Mouse (Mus musculus) fibroblast of lung, adult 2 months (primary cell): ENCODE measurements around the gene Nrxn3.

Experiments used
- DNase-seq: peaks from one replicate; pipeline ENCODE4 v3.0.0-alpha.2; 2011; ENCODE audit warnings: low read depth

Gene Nrxn3

DNA sequence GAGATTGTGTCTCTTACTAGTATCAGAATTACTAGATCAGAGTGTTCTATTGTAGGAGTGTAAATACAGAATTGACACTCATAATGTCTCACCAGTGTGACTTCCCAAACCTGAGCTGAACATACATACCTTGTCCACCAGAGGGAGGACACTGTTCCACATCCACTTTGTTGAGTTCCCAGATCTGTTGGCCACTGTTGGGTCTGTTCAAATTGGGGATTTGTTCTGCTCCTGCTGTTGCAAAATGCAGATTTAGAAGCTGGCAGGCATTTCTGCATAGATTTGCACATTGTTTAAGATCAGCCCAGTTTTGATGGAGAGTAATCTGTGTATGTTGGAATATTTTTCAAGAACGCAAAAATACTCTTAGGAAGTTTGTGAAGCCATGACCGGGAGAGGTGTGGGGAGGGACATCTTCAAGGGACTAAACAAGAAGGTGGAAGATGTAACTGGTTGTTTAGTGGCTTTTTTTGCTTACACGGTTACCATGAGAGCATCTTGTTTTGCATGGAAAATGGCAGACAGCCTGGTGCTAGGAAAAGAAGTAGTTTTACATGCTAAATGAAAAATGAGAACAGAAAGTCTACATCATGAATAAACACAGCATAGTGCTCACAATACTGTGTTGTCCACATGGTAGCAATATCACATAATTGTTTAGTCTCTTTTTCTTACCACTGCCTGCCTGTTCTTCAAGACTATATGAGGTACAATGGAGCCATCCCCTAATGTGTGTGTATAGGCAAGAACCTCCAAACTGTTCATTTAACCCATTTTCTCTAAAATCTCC, 609.0 kb downstream of the Nrxn3 start:
- no peak for DNase-seq

DNA sequence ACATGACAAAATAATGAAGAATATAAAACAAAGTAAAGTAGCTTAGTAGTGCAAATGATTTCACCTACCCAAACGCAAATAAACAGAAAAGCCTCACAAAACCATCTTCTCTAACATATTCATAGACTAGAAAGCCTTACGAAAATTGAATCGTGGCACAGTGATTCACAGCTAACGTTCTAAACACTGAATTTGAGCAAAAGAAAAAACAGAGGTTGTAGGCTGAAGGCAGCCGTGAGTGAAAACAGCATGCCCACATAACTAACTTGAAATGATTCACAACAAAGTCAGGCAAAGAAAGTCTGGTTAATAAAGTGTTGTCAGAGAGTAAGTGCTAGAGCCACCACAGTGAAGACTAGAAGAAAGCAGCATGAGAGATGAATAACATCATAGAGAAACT, 610.8 kb downstream of the Nrxn3 start:
- no peak for DNase-seq

GRCm38 (mm10) chr12:89364850-89365249, 642.2 kb downstream of the Nrxn3 start:
- no peak for DNase-seq

- no peak for DNase-seq
Observed at GRCm38 (mm10) chr12:89369939-89370338, 647.3 kb downstream of the Nrxn3 start.

- no peak for DNase-seq
Observed at GRCm38 (mm10) chr12:89376600-89376999, 653.9 kb downstream of the Nrxn3 start.

DNA sequence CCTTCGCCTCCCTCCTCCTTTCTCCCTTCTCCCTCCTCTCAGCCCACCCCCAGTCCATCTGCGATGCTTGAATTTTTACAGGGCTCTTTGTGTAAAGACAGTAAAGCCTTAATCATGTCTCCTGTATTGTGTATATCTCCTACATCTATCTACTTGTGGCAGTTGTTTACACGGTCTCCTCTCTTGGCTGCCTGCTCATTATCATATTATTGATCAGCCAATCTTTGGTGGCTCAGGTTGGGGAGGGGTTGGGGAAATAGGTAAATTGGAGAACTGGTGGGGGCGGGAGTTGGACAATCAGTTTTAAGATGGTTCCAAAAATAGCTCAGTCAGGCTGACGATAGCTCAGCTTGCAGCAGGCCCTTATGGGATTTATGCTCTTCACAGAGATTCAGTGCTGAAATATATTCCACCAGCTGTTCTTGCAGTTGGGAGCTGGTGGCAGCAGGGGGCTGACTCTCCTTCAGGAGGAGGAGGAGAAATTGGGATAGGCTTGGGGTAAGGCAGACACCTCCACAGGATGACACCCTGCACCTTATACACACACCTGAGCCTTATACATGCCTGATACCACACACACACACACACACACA, 654.5 kb downstream of the Nrxn3 start:
- DNase-seq, result no peak

- DNase-seq, result no peak
Observed at GRCm38 (mm10) chr12:89377687-89378086, 655.0 kb downstream of the Nrxn3 start.

GRCm38 (mm10) chr12:89383254-89383653, 660.6 kb downstream of the Nrxn3 start:
- no peak for DNase-seq

- DNase-seq, result no peak
Observed at GRCm38 (mm10) chr12:89395121-89395792, 672.6 kb downstream of the Nrxn3 start.

DNA sequence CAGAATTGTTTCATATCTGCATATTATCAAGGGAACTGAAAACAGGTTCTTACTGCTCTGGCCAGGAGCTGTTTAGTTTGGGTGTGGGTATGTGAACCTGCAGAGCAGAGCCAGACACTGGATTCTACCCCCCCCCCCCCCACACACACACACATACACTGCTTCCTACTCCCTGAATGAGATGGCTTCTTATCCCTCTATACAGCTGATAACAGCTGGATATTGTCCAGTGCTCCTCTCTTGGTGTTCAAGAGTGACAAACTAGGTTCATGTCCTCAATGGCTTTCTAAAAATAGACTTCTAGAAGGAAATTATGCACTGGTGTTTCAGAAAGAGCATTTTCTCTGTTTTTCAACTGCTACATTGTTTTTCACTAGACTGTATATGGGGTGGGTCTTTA, 713.8 kb downstream of the Nrxn3 start:
- no peak for DNase-seq

DNA sequence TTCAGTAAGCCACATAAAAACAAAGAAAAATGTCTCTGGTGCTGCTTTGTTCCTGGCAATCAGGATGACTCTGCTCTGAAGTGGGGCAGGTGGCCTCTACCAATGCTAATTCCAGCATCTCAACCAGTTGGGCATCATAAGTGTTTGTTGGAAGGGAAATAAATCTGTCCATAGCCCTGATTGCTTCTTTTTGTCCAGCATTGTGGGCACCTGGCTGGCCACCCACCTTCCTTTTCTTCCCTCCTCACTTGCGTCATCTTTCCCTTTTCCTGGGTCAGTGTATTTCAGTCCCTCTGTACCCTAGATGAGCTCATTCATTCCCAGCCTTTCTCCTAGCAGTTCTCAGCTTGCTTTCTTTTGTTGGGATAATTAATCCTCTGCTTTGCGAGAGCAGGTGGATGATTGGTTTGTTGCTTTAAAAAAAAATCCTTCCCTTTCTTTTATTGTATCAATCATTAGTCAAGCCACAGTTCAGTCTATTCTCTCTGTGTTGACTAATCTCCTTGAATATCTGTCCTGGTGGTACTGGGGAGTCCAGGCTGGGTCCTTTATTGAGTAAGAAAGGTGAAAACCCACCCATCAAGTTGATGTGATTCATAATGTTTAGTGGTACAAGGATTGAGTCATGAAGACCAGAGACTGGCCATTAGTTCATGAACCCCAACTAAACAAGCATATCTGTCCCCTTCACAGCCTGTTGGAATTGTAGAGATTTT, 719.8 kb downstream of the Nrxn3 start:
- DNase-seq, result no peak

DNA sequence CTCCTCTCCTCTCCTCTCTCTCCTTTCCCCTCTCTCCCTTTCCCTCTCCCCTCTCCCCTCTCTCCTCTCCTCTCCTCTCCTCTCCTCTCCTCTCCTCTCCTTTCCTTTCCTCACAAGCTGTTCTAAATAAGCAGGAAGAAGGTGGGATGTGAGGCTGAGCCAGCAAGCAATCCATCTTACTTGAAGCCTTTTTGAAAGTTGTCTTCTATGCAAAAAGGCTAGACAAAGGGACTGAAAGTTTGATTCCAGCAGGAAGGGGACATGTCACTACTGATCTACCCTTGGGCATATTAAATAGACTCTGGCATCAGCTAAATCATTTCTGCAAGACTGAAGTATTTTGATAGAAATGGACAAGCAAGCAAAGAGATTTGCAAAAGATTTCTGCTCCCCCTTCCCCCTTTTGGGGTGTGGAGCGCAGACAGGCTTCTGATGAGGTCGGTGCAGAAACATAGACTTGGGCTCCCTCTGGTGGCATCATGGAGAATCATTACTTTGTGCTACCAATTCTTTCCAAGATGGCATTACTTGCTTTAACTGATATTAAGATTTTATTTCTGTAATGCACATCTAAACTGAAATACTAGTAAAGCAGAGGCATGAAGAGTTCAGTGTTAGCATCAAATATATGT, 728.1 kb downstream of the Nrxn3 start:
- DNase-seq, result peak; percentile 11

DNA sequence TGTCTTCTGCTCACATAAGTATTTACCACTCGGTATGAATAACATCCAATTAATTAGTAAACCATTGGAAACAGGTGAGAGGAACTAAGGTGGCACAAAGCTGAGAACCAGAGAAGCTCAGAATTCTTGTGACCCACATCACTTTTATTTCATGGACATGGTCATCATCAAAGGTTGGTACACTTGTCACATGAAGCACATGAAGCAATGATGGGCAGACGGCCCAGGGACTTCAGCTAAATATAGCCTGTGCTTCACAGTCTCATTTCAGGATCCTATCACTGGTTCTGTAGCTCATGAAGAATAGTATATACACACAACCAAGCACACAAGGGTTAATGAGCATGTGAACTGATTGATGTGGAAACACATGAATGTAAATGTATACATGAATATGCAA, 747.5 kb downstream of the Nrxn3 start:
- no peak for DNase-seq

DNA sequence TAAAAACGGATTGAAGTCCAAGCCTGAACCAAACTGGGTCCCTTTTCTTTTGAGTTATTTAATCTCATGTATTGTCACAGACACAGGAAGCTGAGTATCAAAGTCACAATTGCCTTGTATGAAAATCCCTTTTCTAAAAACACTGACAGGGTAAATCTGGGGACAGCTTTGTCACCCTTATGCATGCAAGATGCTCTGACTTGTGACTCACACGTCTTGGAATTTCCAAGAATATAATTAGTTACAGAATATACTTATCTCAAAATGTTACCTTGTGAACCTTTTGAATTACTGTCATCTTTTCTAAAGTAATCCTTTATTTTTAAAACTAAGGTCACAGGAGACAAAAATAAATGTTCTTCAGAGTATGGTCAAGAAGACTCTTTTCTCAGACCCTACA, 748.6 kb downstream of the Nrxn3 start:
- DNase-seq, result no peak

DNA sequence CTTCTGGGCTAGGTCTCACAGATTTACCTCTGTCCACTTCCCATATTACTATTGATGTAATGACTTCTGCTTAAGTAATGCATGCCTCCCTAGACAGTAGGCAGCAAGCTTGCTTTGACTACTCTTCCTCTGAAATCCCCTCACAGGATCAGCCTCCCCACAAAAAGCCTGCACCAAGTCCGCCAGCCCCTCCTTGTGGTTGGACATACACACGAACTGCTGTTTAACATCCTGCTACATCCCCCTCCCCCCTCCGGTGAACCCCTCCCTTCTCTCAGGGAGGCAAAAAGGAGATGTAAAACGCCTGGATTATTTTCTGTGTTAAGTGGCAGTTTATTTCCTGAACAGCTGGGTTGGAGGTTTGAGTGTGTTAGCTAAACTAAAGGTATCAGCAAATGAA, 749.2 kb downstream of the Nrxn3 start:
- DNase-seq, result no peak

DNA sequence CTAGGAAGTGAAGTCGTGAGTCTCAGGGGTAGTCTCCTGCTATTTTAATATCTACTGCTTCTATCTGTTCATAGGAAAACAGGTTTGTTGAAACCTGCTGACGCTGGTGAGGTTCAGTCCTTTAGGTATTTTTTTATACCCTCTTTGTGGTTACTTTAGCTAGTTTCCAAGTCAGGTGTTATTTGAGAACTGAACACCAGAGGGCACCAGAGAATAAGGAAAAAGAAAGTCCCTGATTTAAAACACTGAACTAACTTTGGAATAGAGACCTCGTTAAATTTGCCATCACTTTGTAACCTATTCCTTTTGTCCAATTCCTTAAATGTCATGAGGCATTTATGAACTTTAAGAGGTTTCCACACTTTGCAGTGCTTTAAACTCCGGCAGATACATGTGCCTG, 756.4 kb downstream of the Nrxn3 start:
- peak; percentile 13 for DNase-seq

GRCm38 (mm10) chr12:89482223-89482622, 759.5 kb downstream of the Nrxn3 start:
- no peak for DNase-seq

- DNase-seq, result no peak
Observed at GRCm38 (mm10) chr12:89504026-89504425, 781.4 kb downstream of the Nrxn3 start.

DNA sequence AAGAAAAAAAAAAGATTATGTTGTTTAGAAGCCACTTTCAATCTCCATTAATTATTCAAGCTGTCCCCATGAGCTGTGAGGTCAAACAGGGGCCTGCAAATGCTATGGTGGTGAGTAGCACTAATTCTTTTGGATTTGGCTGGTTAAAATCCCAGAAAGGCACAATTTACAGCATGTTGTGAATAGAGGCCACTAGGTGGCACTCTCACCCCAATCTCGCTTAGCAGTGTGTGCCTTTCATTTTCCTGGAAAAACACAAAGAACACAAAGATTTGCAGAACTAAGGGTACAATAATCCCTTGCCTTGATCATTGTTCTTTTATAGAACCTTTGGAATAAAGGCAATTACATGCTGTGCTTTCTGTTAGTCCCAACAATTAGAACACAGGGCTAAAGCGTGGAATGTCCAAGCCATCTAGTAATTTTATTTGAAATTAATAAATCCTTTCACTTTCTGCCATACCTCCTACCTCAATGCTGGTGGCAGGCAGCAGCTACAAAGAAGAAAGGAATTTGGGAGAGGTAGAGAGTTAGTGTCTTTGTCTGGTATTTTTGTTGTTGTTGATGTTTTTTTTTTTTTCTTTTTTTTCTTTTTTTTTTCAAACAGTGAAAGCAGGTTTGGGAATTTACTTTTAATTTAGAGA, 782.6 kb downstream of the Nrxn3 start:
- DNase-seq, result peak; percentile 20

GRCm38 (mm10) chr12:89508970-89509369, 786.3 kb downstream of the Nrxn3 start:
- DNase-seq, result no peak

DNA sequence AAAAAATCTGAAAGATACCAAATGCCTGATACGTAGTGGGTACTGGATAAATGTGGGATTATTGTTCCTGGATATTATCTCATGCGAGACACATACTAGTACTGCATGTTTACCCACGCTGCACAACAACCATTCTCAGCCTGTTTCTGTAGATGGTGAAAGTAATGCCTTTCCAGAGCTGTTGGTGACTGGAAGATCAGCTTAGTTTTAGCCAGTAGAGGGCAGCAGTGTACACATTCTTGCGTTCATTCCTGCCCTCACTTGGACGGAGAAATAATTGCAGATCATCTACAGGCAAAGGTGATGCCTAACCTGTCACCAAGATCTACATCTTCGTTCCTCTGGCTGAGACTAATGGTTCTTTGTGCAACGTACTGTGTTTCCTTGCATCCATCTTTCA, 791.1 kb downstream of the Nrxn3 start:
- DNase-seq, result peak; percentile 3

DNA sequence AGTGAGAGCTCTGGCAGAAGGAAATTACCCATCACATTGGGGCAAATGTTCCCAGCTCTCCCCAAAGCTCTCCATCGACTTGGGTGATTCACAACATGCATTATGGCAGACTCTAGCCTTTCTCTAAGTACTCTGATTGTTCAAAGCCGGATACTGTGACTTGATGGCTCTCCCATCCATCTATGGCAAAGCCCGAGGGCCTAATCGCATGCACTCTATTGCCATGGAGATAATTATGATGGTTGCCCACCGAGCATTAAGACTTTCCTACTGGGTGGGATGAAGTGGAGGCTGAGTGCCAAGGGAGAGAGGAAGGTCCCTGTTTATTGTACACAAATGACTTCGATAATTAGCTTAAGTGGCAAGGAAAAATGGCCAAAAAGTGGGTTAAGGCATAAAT, 793.4 kb downstream of the Nrxn3 start:
- no peak for DNase-seq
